Mouse (Mus musculus) heart, postnatal 0 days (tissue): ENCODE data around the gene Plpp7.

Experiments used
- CTCF ChIP-seq: IDR thresholded peaks from 2 replicates; pipeline ENCODE4 v1.5.1; 2016; ENCODE audit warnings: antibody characterized with exemption, control low read depth, low read depth
- EP300 ChIP-seq: IDR thresholded peaks from 2 replicates; pipeline ENCODE4 v1.6.1; 2016; ENCODE audit warnings: antibody characterized with exemption, low read depth

DNA sequence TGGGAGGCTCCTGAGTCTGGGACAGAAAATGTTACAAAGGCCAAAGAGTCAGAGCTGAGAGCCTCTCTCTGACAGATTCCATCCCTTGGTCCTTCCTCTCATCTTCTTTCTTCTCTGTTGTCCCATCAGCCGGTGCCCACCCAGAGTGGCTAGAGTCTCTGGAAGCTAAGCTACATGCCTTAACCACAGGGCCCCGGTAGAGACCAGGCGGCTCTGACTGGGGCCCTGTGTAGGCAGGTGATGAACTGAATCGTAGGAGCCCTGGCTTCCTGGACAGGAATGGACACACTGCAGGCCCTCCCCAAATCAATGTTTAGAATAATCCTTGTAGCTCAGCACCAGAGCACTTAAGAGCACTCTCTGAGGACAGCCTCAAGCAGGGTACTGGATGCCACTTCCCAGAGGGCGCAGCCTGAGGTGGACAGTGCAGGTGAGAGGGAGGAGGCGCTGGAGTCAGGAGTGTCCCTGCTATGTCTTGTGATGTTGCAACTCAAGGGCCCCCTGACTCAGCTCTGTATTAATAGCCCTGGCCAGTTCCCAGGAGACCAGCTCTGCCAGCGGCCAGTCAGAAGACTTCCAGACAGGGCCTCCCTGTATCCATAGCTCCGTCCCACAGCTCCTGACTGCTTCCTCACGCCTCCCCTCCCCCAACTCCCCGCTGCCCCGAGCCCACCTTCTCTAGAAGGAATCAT, 34.2 kb downstream of the Plpp7 start:
- TF ChIP-seq CTCF (no peak), EP300 (peak; percentile 98)
